Mouse (Mus musculus) testis, adult 2 months (tissue): ENCODE measurements at regions not wholly inside any gene's neighbourhood (a gene's known extent, or its start where the extent isn't known, plus 50 kb on each side); places are given as distances from the start of the nearest gene placed in this dataset.

Experiments used
- CTCF ChIP-seq: fragments of 200-500 bp; IDR thresholded peaks from 2 replicates; pipeline ENCODE4 v1.5.1; 2012; ENCODE audit warnings: low read depth, mild to moderate bottlenecking, inconsistent platforms, low read length, moderate library complexity; ENCODE audit not compliant: control insufficient read depth, insufficient read depth, insufficient replicate concordance
- POLR2A ChIP-seq: fragments of 200-500 bp; IDR thresholded peaks from 2 replicates; pipeline ENCODE4 v1.6.1; 2012; ENCODE audit warnings: low read depth, mild to moderate bottlenecking, inconsistent platforms, low read length, moderate library complexity; ENCODE audit not compliant: control insufficient read depth

DNA sequence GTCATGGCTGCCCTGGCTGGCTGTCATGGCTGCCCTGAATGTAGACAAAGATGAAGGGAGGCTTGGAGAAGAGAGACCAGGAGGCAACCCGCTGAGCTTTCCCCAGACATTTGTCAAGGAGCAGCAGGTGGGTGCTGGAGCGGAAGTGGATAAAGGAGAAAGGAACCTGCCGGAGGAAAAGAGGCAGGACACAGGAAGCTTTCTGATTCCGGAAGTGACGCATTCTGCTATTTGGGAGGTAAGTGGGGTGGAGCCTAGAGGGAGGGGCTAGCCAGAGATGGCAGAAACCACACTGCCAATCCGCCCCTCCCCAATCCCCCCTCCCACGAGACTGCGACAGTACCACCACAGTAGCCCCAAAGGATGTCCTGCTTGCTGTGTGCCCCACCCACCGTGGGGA lies 80.1 kb downstream of the Gm572 start:
- TF ChIP-seq POLR2A (no peak), CTCF (no peak)
